Mouse (Mus musculus) stomach, postnatal 0 days (tissue): Measurements from ENCODE around the gene Usp2. TPM values are rescaled to one million over a fixed set of nuclear protein-coding genes. Genes with fewer than 3 reads are reported as not detected.
A peak's percentile ranks its signal among the peaks of the same experiment; 100 is the strongest.

Source experiments
- ATAC-seq: fragments of 200-750 bp; cut with Nextera tagmentation; 2 replicates; pipeline ENCODE4 v1.8.0; 2017; ENCODE audit not compliant: low FRiP score, low TSS enrichment
- DNase-seq: peaks from one replicate; pipeline ENCODE4 v3.0.0-alpha.2; 2016; ENCODE audit warnings: low spot score
- H3K27ac ChIP-seq: fragments of 300-500 bp; sonication (generic); replicated peaks from 2 replicates; pipeline ENCODE4 v1.5.1; 2014; ENCODE audit warnings: mild to moderate bottlenecking, control low read depth
- H3K27me3 ChIP-seq: fragments of 300-500 bp; sonication (generic); 2 replicates; pipeline ENCODE4 v1.6.1; 2014; ENCODE audit warnings: low read length; ENCODE audit not compliant: control insufficient read depth, insufficient read depth
- H3K36me3 ChIP-seq: fragments of 300-500 bp; sonication (generic); 2 replicates; pipeline ENCODE4 v1.6.1; 2014; ENCODE audit warnings: low read length, mixed read lengths; ENCODE audit not compliant: control insufficient read depth, insufficient read depth
- H3K4me1 ChIP-seq: fragments of 300-500 bp; sonication (generic); replicated peaks from 2 replicates; pipeline ENCODE4 v1.6.1; 2014; ENCODE audit warnings: antibody characterized with exemption; ENCODE audit not compliant: control insufficient read depth, insufficient read depth
- H3K4me2 ChIP-seq: fragments of 300-500 bp; sonication (generic); replicated peaks from 2 replicates; pipeline ENCODE4 v1.6.1; 2014; ENCODE audit warnings: low read depth, mild to moderate bottlenecking, control low read depth, moderate library complexity
- H3K4me3 ChIP-seq: fragments of 300-500 bp; sonication (generic); 2 replicates; pipeline ENCODE4 v1.5.1; 2014; ENCODE audit warnings: low read depth, low read length, control low read depth
- H3K9ac ChIP-seq: fragments of 300-500 bp; sonication (generic); 2 replicates; pipeline ENCODE4 v1.6.1; 2014; ENCODE audit warnings: mild to moderate bottlenecking, low read length, control low read depth, mixed read lengths
- H3K9me3 ChIP-seq: fragments of 300-500 bp; sonication (generic); 2 replicates; pipeline ENCODE4 v1.6.1; 2016; ENCODE audit warnings: low read length; ENCODE audit not compliant: control insufficient read depth
- CTCF ChIP-seq: IDR thresholded peaks from 2 replicates; pipeline ENCODE4 v1.5.1; 2016; ENCODE audit warnings: antibody characterized with exemption, low read depth, mild to moderate bottlenecking, moderate library complexity
- EP300 ChIP-seq: optimal IDR thresholded peaks from 2 replicates; pipeline ENCODE3; 2016; ENCODE audit warnings: antibody characterized with exemption
- WGBS: fragments of 180-500 bp; shearing (Covaris S2); extraction: QIAGEN DNeasy Blood & Tissue Kit; methylation state at CpG from one replicate; pipeline ENCODE4 v1.1.7; 2014; 5-methylcytosine and 5-hydroxymethylcytosine counted together
- polyA plus RNA-seq: library from polyadenylated mRNA; unstranded; fragments of >200 nt; fragmentation: Nextera tagmentation; extraction: Ambion mirVana; gene quantifications from 2 replicates; pipeline ENCODE4 v1.2.1, GENCODE M21; 2015

Gene Usp2
- polyA plus RNA-seq, 1 experiment from 2014 or later: 11.6 TPM

GRCm38 (mm10) chr9:44079997-44080780 lies 13.4 kb downstream of the Usp2 start:
- Histone ChIP-seq H3K27me3 (no peaks in the 10 kb centered on the region), H3K9me3 (no peaks in the 10 kb centered on the region), H3K9ac (no peak overlapping the region), H3K4me1 (peaks cover 19% of the 10 kb centered on the region), H3K4me2 (no peak overlapping the region), H3K36me3 (no peaks in the 10 kb centered on the region), H3K27ac (peak overlapping the region; percentile 81), H3K4me3 (no peak overlapping the region)
- TF ChIP-seq CTCF: no peak
- no peak for TF ChIP-seq EP300
- DNase-seq (no peak), ATAC-seq (no peak)
- WGBS: 58% methylated on average over 10 of the region's 10 CpGs

GRCm38 (mm10) chr9:44080953-44081352 lies 14.1 kb downstream of the Usp2 start:
- Histone ChIP-seq H3K27ac (peak overlapping the region; percentile 69; the same call in 1 of the 2 replicates), H3K4me1 (peaks cover 21% of the 10 kb centered on the region)
- TF ChIP-seq CTCF (no peak), EP300 (no peak)

GRCm38 (mm10) chr9:44081581-44081980 lies 14.8 kb downstream of the Usp2 start:
- DNase-seq: no peak
- no peak overlapping the region for H3K4me2 ChIP-seq
- no peak for ATAC-seq
- H3K9me3 ChIP-seq: no peaks in the 10 kb centered on the region
- H3K27me3 ChIP-seq: no peaks in the 10 kb centered on the region
- H3K9ac ChIP-seq: no peak overlapping the region
- H3K36me3 ChIP-seq: no peaks in the 10 kb centered on the region
- no peak overlapping the region for H3K27ac ChIP-seq
- WGBS: 68% methylated on average over 5 of the region's 5 CpGs
- H3K4me1 ChIP-seq: peaks cover 21% of the 10 kb centered on the region
- TF ChIP-seq CTCF: no peak
- H3K4me3 ChIP-seq: no peak overlapping the region

More at GRCm38 (mm10) chr9:44080953-44081352, 14.1 kb downstream of the Usp2 start:
- no peaks in the 10 kb centered on the region for H3K9me3 ChIP-seq
- no peak overlapping the region for H3K4me2 ChIP-seq
- H3K36me3 ChIP-seq: no peaks in the 10 kb centered on the region
- ATAC-seq (no peak), DNase-seq (no peak)
- no peak overlapping the region for H3K4me3 ChIP-seq
- H3K27me3 ChIP-seq: no peaks in the 10 kb centered on the region
- 48% methylated on average over 5 of the region's 5 CpGs for WGBS
- no peak overlapping the region for H3K9ac ChIP-seq

- Histone ChIP-seq H3K4me1 (peaks cover 19% of the 10 kb centered on the region), H3K4me2 (no peak overlapping the region), H3K9me3 (no peaks in the 10 kb centered on the region), H3K36me3 (no peaks in the 10 kb centered on the region), H3K9ac (no peak overlapping the region), H3K27ac (no peak overlapping the region), H3K27me3 (no peaks in the 10 kb centered on the region), H3K4me3 (no peak overlapping the region)
- ATAC-seq: no peak
- no peak for DNase-seq
- 86% methylated on average over 5 of the region's 5 CpGs for WGBS
- TF ChIP-seq EP300 (no peak), CTCF (no peak)
These were observed 15.4 kb downstream of the Usp2 start for GRCm38 (mm10) chr9:44082266-44082665.

GRCm38 (mm10) chr9:44083392-44084121 lies 16.7 kb downstream of the Usp2 start:
- H3K4me1 ChIP-seq: peaks cover 13% of the 10 kb centered on the region
- 15% methylated on average over 23 of the region's 23 CpGs for WGBS
- no peak for TF ChIP-seq EP300
- TF ChIP-seq CTCF: no peak
- no peaks in the 10 kb centered on the region for H3K27me3 ChIP-seq
- DNase-seq (no peak), ATAC-seq (no peak)
- H3K4me3 ChIP-seq: peak overlapping the region; percentile 61; the same call in 1 of the 2 replicates
- H3K27ac ChIP-seq: peak overlapping the region; percentile 65; the same call in 1 of the 2 replicates
- H3K9me3 ChIP-seq: no peaks in the 10 kb centered on the region
- H3K4me2 ChIP-seq: peak overlapping the region; percentile 98
- H3K36me3 ChIP-seq: no peaks in the 10 kb centered on the region
- no peak overlapping the region for H3K9ac ChIP-seq

- Histone ChIP-seq H3K4me1 (peaks cover 10% of the 10 kb centered on the region; the same call in 1 of the 2 replicates), H3K4me3 (peak overlapping the region; percentile 61), H3K27ac (peak overlapping the region; percentile 65; the same call in 1 of the 2 replicates), H3K36me3 (no peaks in the 10 kb centered on the region), H3K27me3 (no peaks in the 10 kb centered on the region), H3K9ac (peak overlapping the region; percentile 79; the same call in 1 of the 2 replicates), H3K4me2 (peak overlapping the region; percentile 98), H3K9me3 (no peaks in the 10 kb centered on the region)
- ATAC-seq (no peak; the same call in 1 of the 2 replicates), DNase-seq (no peak)
- TF ChIP-seq CTCF (no peak), EP300 (no peak)
- WGBS: 1% methylated on average over 14 of the region's 14 CpGs
These were observed 17.4 kb downstream of the Usp2 start for GRCm38 (mm10) chr9:44084236-44084635.
